In genomic region chr16:75875896-75876295, GRCm38 (mm10) we compare ENCODE assay signal across 22 mouse cellular contexts.
DNase-seq lines count a peak whose midpoint lies in the region; ATAC-seq and TF ChIP-seq lines count a peak whose summit lies in the region.
"Had no signal": no experiment of that assay in that cellular context is flagged by ENCODE, and none has a peak within 500 bp of the region (broad histone marks: within the 10 kb centered on the region; RNA-seq: fewer than 3 reads in every experiment).

No protein-coding gene starts in this region.

- H3K4me2 ChIP-seq in hindbrain, postnatal 0 days (ENCODE audit: low read depth, low read length): no peak overlapping the region
- H3K4me2 ChIP-seq in hindbrain, embryonic 14.5 days (replicated peaks): no peak overlapping the region
- H3K4me2 ChIP-seq in lung, embryonic 14.5 days: no peak overlapping the region
- H3K4me2 ChIP-seq in forebrain, embryonic 14.5 days (ENCODE audit: low read length): no peak overlapping the region
- H3K4me2 ChIP-seq: forebrain, embryonic 15.5 days; heart, embryonic 12.5 days; hindbrain, embryonic 13.5 days; intestine, embryonic 15.5 days; liver, embryonic 12.5 days; stomach, embryonic 15.5 days had no signal

- no peak overlapping the region for H3K4me3 ChIP-seq in hindbrain, postnatal 0 days (ENCODE audit: low read length)
- H3K4me3 ChIP-seq in hindbrain, embryonic 14.5 days (replicated peaks; ENCODE audit: low read length): no peak overlapping the region
- no peak overlapping the region for H3K4me3 ChIP-seq in lung, embryonic 14.5 days (ENCODE audit: low read depth, low read length)
- no peak overlapping the region for H3K4me3 ChIP-seq in forebrain, embryonic 14.5 days (ENCODE audit: low read depth, low read length)
- H3K4me3 ChIP-seq: erythroblast, embryonic 14.5 days; forebrain, embryonic 15.5 days; heart, embryonic 12.5 days; hindbrain, embryonic 13.5 days; intestine, embryonic 15.5 days; left cerebral cortex, adult 2 months; liver, embryonic 12.5 days; stomach, embryonic 15.5 days had no signal

- TF ChIP-seq CTCF in hindbrain, postnatal 0 days (IDR thresholded peaks at IDR 0.05; ENCODE audit: low read depth): no peak
- TF ChIP-seq CTCF in lung, embryonic 14.5 days (IDR thresholded peaks at IDR 0.05; ENCODE audit: low read depth): no peak

- no peaks in the 10 kb centered on the region for H3K36me3 ChIP-seq in hindbrain, postnatal 0 days (ENCODE audit: insufficient read depth, low read length)
- H3K36me3 ChIP-seq in hindbrain, embryonic 14.5 days (replicated peaks; ENCODE audit: control insufficient read depth, insufficient read depth): no peaks in the 10 kb centered on the region
- no peaks in the 10 kb centered on the region for H3K36me3 ChIP-seq in lung, embryonic 14.5 days (ENCODE audit: insufficient read depth)
- no peaks in the 10 kb centered on the region for H3K36me3 ChIP-seq in forebrain, embryonic 14.5 days (ENCODE audit: control insufficient read depth, insufficient read depth, low read length)
- H3K36me3 ChIP-seq: forebrain, embryonic 15.5 days; heart, embryonic 12.5 days; hindbrain, embryonic 13.5 days; intestine, embryonic 15.5 days; stomach, embryonic 15.5 days had no signal

- H3K4me1 ChIP-seq in hindbrain, postnatal 0 days (ENCODE audit: insufficient read depth, low read length): no peaks in the 10 kb centered on the region
- H3K4me1 ChIP-seq in hindbrain, embryonic 14.5 days (replicated peaks; ENCODE audit: control insufficient read depth, insufficient read depth, low read length): no peaks in the 10 kb centered on the region
- no peaks in the 10 kb centered on the region for H3K4me1 ChIP-seq in lung, embryonic 14.5 days (ENCODE audit: insufficient read depth)
- H3K4me1 ChIP-seq in forebrain, embryonic 14.5 days (ENCODE audit: control insufficient read depth, insufficient read depth, low read length): peaks cover 2% of the 10 kb centered on the region; the same call in 1 of the 2 replicates
- H3K4me1 ChIP-seq: forebrain, embryonic 15.5 days; hindbrain, embryonic 13.5 days; intestine, embryonic 15.5 days; liver, embryonic 12.5 days; stomach, embryonic 15.5 days had no signal

- H3K9ac ChIP-seq in hindbrain, postnatal 0 days (replicated peaks; ENCODE audit: low read length): no peak overlapping the region
- no peak overlapping the region for H3K9ac ChIP-seq in hindbrain, embryonic 14.5 days
- no peak overlapping the region for H3K9ac ChIP-seq in lung, embryonic 14.5 days
- no peak overlapping the region for H3K9ac ChIP-seq in forebrain, embryonic 14.5 days (ENCODE audit: low read length)
- H3K9ac ChIP-seq: forebrain, embryonic 15.5 days; heart, embryonic 12.5 days; hindbrain, embryonic 13.5 days; intestine, embryonic 15.5 days; liver, embryonic 12.5 days; stomach, embryonic 15.5 days had no signal

- no peaks in the 10 kb centered on the region for H3K9me3 ChIP-seq in hindbrain, postnatal 0 days (ENCODE audit: low read length)
- no peaks in the 10 kb centered on the region for H3K9me3 ChIP-seq in hindbrain, embryonic 14.5 days (ENCODE audit: control insufficient read depth, low read length)
- no peaks in the 10 kb centered on the region for H3K9me3 ChIP-seq in lung, embryonic 14.5 days (ENCODE audit: low read depth, low read length)
- H3K9me3 ChIP-seq in forebrain, embryonic 14.5 days (replicated peaks; ENCODE audit: control insufficient read depth, low read length): no peaks in the 10 kb centered on the region
- H3K9me3 ChIP-seq: forebrain, embryonic 15.5 days; G1E; heart, embryonic 12.5 days; hindbrain, embryonic 13.5 days; intestine, embryonic 15.5 days; liver, embryonic 12.5 days; stomach, embryonic 15.5 days had no signal

- H3K27ac ChIP-seq in hindbrain, postnatal 0 days: no peak overlapping the region
- no peak overlapping the region for H3K27ac ChIP-seq in hindbrain, embryonic 14.5 days
- no peak overlapping the region for H3K27ac ChIP-seq in lung, embryonic 14.5 days (ENCODE audit: low read depth)
- H3K27ac ChIP-seq in forebrain, embryonic 14.5 days (ENCODE audit: low read depth, low read length): no peak overlapping the region
- H3K27ac ChIP-seq: forebrain, embryonic 15.5 days; hindbrain, embryonic 13.5 days; intestine, embryonic 15.5 days; left cerebral cortex, adult 2 months; liver, embryonic 12.5 days; stomach, embryonic 15.5 days had no signal

- DNase-seq in adrenal gland, postnatal 14 days: peak; percentile 17
- DNase-seq in adrenal gland, adult 2 months: no peak
- DNase-seq in hindbrain, postnatal 0 days (ENCODE audit: low spot score): peak; percentile 9
- DNase-seq in hindbrain, embryonic 14.5 days (ENCODE audit: low spot score): no peak
- DNase-seq in lung, embryonic 14.5 days: peak; percentile 47
- DNase-seq in lung, postnatal 10 days: no peak
- DNase-seq in adrenal gland, postnatal 25 days: peak; percentile 12
- DNase-seq in forebrain, embryonic 14.5 days (ENCODE audit: low spot score): no peak
- DNase-seq: cerebellum, adult 11-12 months; lung, adult 2 months; lung, postnatal 4 days; right cerebral cortex, postnatal 25 days had no signal

- 62% methylated on average over 4 of the region's 4 CpGs for WGBS in hindbrain, postnatal 0 days
- WGBS in hindbrain, embryonic 14.5 days: 75% methylated on average over 4 of the region's 4 CpGs
- WGBS in lung, embryonic 14.5 days: 42% methylated on average over 4 of the region's 4 CpGs
- WGBS in forebrain, embryonic 14.5 days: 68% methylated on average over 4 of the region's 4 CpGs

- no peak for ATAC-seq in hindbrain, postnatal 0 days
- no peak for ATAC-seq in hindbrain, embryonic 14.5 days (ENCODE audit: low FRiP score)
- ATAC-seq in lung, embryonic 14.5 days (ENCODE audit: insufficient read depth): no peak
- no peak for ATAC-seq in forebrain, embryonic 14.5 days
- ATAC-seq: activated CD4-positive, CD25-positive, alpha-beta regulatory T cell, adult 4 months; forebrain, embryonic 15.5 days; intestine, embryonic 15.5 days; liver, embryonic 12.5 days had no signal

- H3K27me3 ChIP-seq in hindbrain, postnatal 0 days (ENCODE audit: insufficient read depth, low read length): no peaks in the 10 kb centered on the region
- no peaks in the 10 kb centered on the region for H3K27me3 ChIP-seq in hindbrain, embryonic 14.5 days (ENCODE audit: control insufficient read depth, insufficient read depth, low read length)
- H3K27me3 ChIP-seq in lung, embryonic 14.5 days (ENCODE audit: insufficient read depth, low read length): no peaks in the 10 kb centered on the region
- no peaks in the 10 kb centered on the region for H3K27me3 ChIP-seq in forebrain, embryonic 14.5 days (replicated peaks; ENCODE audit: control insufficient read depth, insufficient read depth, low read length)
- H3K27me3 ChIP-seq: forebrain, embryonic 15.5 days; heart, embryonic 12.5 days; hindbrain, embryonic 13.5 days; intestine, embryonic 15.5 days; liver, embryonic 12.5 days; stomach, embryonic 15.5 days had no signal

Comparison
In these comparisons a context has a peak if more than half of its experiments do, and no peak if none do; other contexts are left out.
1. DNase-seq: peak in adrenal gland, postnatal 14 days (single experiment), hindbrain, postnatal 0 days (single experiment), lung, embryonic 14.5 days (single experiment) and adrenal gland, postnatal 25 days (single experiment); none in adrenal gland, adult 2 months (single experiment), hindbrain, embryonic 14.5 days (single experiment), lung, postnatal 10 days (single experiment) and forebrain, embryonic 14.5 days (single experiment).